Mouse (Mus musculus) cerebellum, adult 9-11 months (tissue): Measurements from ENCODE around the gene Mfap3.
"Not testable (repeated sequence)": the region's sequence is repeated elsewhere in the genome, so short reads cannot be mapped to it uniquely, and the experiment has no call there.

Experiments used
- DNase-seq: peaks from one replicate; pipeline ENCODE4 v3.0.0; 2022

Gene Mfap3

GRCm38 (mm10) chr11:57531300-57531950, 13.0 kb downstream of the Mfap3 start:
- DNase-seq = no peak

GRCm38 (mm10) chr11:57532306-57532705, 13.8 kb downstream of the Mfap3 start:
- DNase-seq = no peak

GRCm38 (mm10) chr11:57535912-57536311, 17.4 kb downstream of the Mfap3 start:
- DNase-seq = no peak

GRCm38 (mm10) chr11:57539841-57540418, 21.5 kb downstream of the Mfap3 start:
- DNase-seq = no peak

- DNase-seq = no peak
These were observed 22.2 kb downstream of the Mfap3 start for GRCm38 (mm10) chr11:57540681-57541080.

GRCm38 (mm10) chr11:57548618-57549550, 30.4 kb downstream of the Mfap3 start:
- peak; percentile 35 for DNase-seq

GRCm38 (mm10) chr11:57550230-57550629, 31.8 kb downstream of the Mfap3 start:
- DNase-seq = no peak

GRCm38 (mm10) chr11:57551016-57551415, 32.6 kb downstream of the Mfap3 start:
- no peak for DNase-seq

- DNase-seq = no peak
These were observed 34.7 kb downstream of the Mfap3 start for GRCm38 (mm10) chr11:57553015-57553780.

- DNase-seq = not testable (repeated sequence)
These were observed 39.5 kb downstream of the Mfap3 start for GRCm38 (mm10) chr11:57557936-57558335.

- DNase-seq = no peak
These were observed 46.1 kb downstream of the Mfap3 start for GRCm38 (mm10) chr11:57564564-57564963.

- DNase-seq = no peak
These were observed 47.9 kb downstream of the Mfap3 start for GRCm38 (mm10) chr11:57566091-57567035.

GRCm38 (mm10) chr11:57568950-57569490, 50.6 kb downstream of the Mfap3 start:
- DNase-seq = no peak

- no peak for DNase-seq
These were observed 52.6 kb downstream of the Mfap3 start for GRCm38 (mm10) chr11:57571035-57571434.

- DNase-seq = no peak
These were observed 55.3 kb downstream of the Mfap3 start for GRCm38 (mm10) chr11:57573686-57574274.

- DNase-seq = peak; percentile 53
These were observed 58.5 kb downstream of the Mfap3 start for GRCm38 (mm10) chr11:57576871-57577515.

- DNase-seq = no peak
These were observed 64.6 kb downstream of the Mfap3 start for GRCm38 (mm10) chr11:57582818-57583635.
